Mouse (Mus musculus) limb, embryonic 10.5 days (tissue): ENCODE data around the gene Fam81a. TPM values are rescaled to one million over a fixed set of nuclear protein-coding genes. Genes with fewer than 3 reads are reported as not detected.

Experiments used
- DNase-seq: peaks from one replicate; pipeline ENCODE4 v3.0.0-alpha.2; 2017; ENCODE audit warnings: low spot score
- H3K27ac ChIP-seq: fragments of 300-500 bp; sonication (generic); 2 replicates; pipeline ENCODE4 v1.5.1; 2016; ENCODE audit warnings: mild to moderate bottlenecking
- H3K27me3 ChIP-seq: fragments of 300-500 bp; sonication (generic); 2 replicates; pipeline ENCODE4 v1.6.1; 2016; ENCODE audit warnings: low read depth, mild to moderate bottlenecking; ENCODE audit not compliant: poor library complexity, severe bottlenecking
- H3K36me3 ChIP-seq: fragments of 300-500 bp; sonication (generic); 2 replicates; pipeline ENCODE4 v1.6.1; 2016; ENCODE audit warnings: mild to moderate bottlenecking, moderate library complexity
- H3K4me1 ChIP-seq: fragments of 300-500 bp; sonication (generic); 2 replicates; pipeline ENCODE4 v1.6.1; 2016
- H3K4me3 ChIP-seq: fragments of 300-500 bp; sonication (generic); 2 replicates; pipeline ENCODE4 v1.5.1; 2016; ENCODE audit warnings: mild to moderate bottlenecking, moderate library complexity
- H3K9me3 ChIP-seq: fragments of 300-500 bp; sonication (generic); replicated peaks from 2 replicates; pipeline ENCODE4 v1.6.1; 2016; ENCODE audit warnings: mild to moderate bottlenecking
- WGBS: fragments of 180-500 bp; shearing (Covaris S2); methylation state at CpG from one replicate; pipeline ENCODE4 v1.1.7; 2016; 5-methylcytosine and 5-hydroxymethylcytosine counted together
- polyA plus RNA-seq: library from polyadenylated mRNA; unstranded; fragments of >200 nt; fragmentation: Nextera tagmentation; extraction: Ambion mirVana; gene quantifications from 2 replicates; pipeline ENCODE4 v1.2.1, GENCODE M21; 2016

The Fam81a gene
- polyA plus RNA-seq, 1 experiment from 2014 or later: 1.6 TPM

GRCm38 (mm10) chr9:70042935-70043334 is 99.4 kb downstream of the Fam81a start:
- 59% methylated on average over 1 of the region's 1 CpGs for WGBS
- Histone ChIP-seq H3K27me3 (no peaks in the 10 kb centered on the region), H3K4me3 (no peak overlapping the region), H3K4me1 (peaks cover 6% of the 10 kb centered on the region), H3K27ac (no peak overlapping the region), H3K36me3 (no peaks in the 10 kb centered on the region), H3K9me3 (no peaks in the 10 kb centered on the region)
- DNase-seq: no peak

- H3K4me3 ChIP-seq: no peak overlapping the region
- no peaks in the 10 kb centered on the region for H3K4me1 ChIP-seq
- H3K27me3 ChIP-seq: no peaks in the 10 kb centered on the region
- WGBS: 95% methylated on average over 4 of the region's 4 CpGs
- H3K27ac ChIP-seq: no peak overlapping the region
- no peaks in the 10 kb centered on the region for H3K36me3 ChIP-seq
- no peaks in the 10 kb centered on the region for H3K9me3 ChIP-seq
- DNase-seq: no peak
Observed at GRCm38 (mm10) chr9:70042137-70042536, 100.2 kb downstream of the Fam81a start.

- no peak for DNase-seq
- H3K36me3 ChIP-seq: no peaks in the 10 kb centered on the region
- 89% methylated on average over 11 of the region's 11 CpGs for WGBS
- H3K4me1 ChIP-seq: no peaks in the 10 kb centered on the region
- H3K9me3 ChIP-seq: no peaks in the 10 kb centered on the region
- H3K27ac ChIP-seq: no peak overlapping the region
- no peaks in the 10 kb centered on the region for H3K27me3 ChIP-seq
- no peak overlapping the region for H3K4me3 ChIP-seq
Observed at GRCm38 (mm10) chr9:70040570-70040969, 101.8 kb downstream of the Fam81a start.

- H3K4me1 ChIP-seq: no peaks in the 10 kb centered on the region
- no peak for DNase-seq
- H3K27me3 ChIP-seq: no peaks in the 10 kb centered on the region
- H3K27ac ChIP-seq: no peak overlapping the region
- H3K9me3 ChIP-seq: no peaks in the 10 kb centered on the region
- no peak overlapping the region for H3K4me3 ChIP-seq
- H3K36me3 ChIP-seq: no peaks in the 10 kb centered on the region
- WGBS: 92% methylated on average over 6 of the region's 6 CpGs
Observed at GRCm38 (mm10) chr9:70039597-70040385, 102.6 kb downstream of the Fam81a start.

Other genes starting within 250 kb of the Fam81a start
- gene Bnip2, start 153.1 kb downstream of the Fam81a start, polyA plus RNA-seq: 96.3 and 109 TPM in 2 replicates
- gene Gtf2a2, start 130.0 kb downstream of the Fam81a start, polyA plus RNA-seq: 196 and 200 TPM in 2 replicates
- gene Gcnt3, start 104.5 kb downstream of the Fam81a start, polyA plus RNA-seq: not detected in 2 replicates
- gene Myo1e, start 64.8 kb upstream of the Fam81a start, polyA plus RNA-seq: 13.3 and 18.9 TPM in 2 replicates